Mouse (Mus musculus): ENCODE results near the gene Elf2. TPM values are rescaled to one million over a fixed set of nuclear protein-coding genes. Genes with fewer than 3 reads are reported as not detected.

The Elf2 gene
- total RNA-seq, 1 experiment: 26.7 TPM

- no peak for TF ChIP-seq HCFC1 (IDR thresholded peaks at IDR 0.05; ENCODE audit: borderline replicate concordance, insufficient read depth, low read length)
- no peak for TF ChIP-seq MAFK (IDR thresholded peaks at IDR 0.05; ENCODE audit: insufficient read depth, low read depth, low read length)
- TF ChIP-seq ZC3H11A (IDR thresholded peaks at IDR 0.05; ENCODE audit: borderline replicate concordance, low read depth, low read length): no peak
- no peak for TF ChIP-seq CHD2 (IDR thresholded peaks at IDR 0.05; ENCODE audit: low read depth, low read length)
- no peak for TF ChIP-seq ZNF384 (IDR thresholded peaks at IDR 0.05; ENCODE audit: low read depth, low read length)
- in situ Hi-C loops (cut with MboI; ENCODE audit: low sequenced_read_pairs in 2 of 2, unreplicated experiment in 2 of 2): no loop called here
- H3K9me3 ChIP-seq (ENCODE audit: control insufficient read depth, insufficient read depth, low read depth, low read length): no peaks in the 10 kb centered on the region
- no peak for DNase-seq (ENCODE audit: low read depth, low spot score)
- H3K4me1 ChIP-seq (ENCODE audit: control insufficient read depth in 2 of 2, insufficient read depth in 2 of 2, low read length in 2 of 2, poor library complexity in 1 of 2): 0 out of 4 replicates have a peak, but pooled peaks cover 0 to 2% of the 10 kb centered on the region in 2 experiments
- H3K9ac ChIP-seq (ENCODE audit: insufficient read depth, low read depth, low read length, poor library complexity, severe bottlenecking): no peak overlapping the region
- H3K4me3 ChIP-seq (ENCODE audit: insufficient read depth in 1 of 2, low read depth in 1 of 2, low read length in 2 of 2, poor library complexity in 1 of 2, severe bottlenecking in 1 of 2): no peak overlapping the region
- peaks cover 18% of the 10 kb centered on the region for H3K36me3 ChIP-seq (ENCODE audit: control insufficient read depth, insufficient read depth, low read length, poor library complexity, severe bottlenecking)
- H3K27ac ChIP-seq (ENCODE audit: insufficient read depth, low read depth, low read length, poor library complexity, severe bottlenecking): no peak overlapping the region
Measured at GRCm38 (mm10) chr3:51268434-51268833, 72.0 kb downstream of the Elf2 start.

GRCm38 (mm10) chr3:51262942-51263341 is 77.5 kb downstream of the Elf2 start:
- DNase-seq (ENCODE audit: low read depth, low spot score): no peak
- Histone ChIP-seq H3K9ac (ENCODE audit: insufficient read depth, low read depth, low read length, poor library complexity, severe bottlenecking) (no peak overlapping the region), H3K4me1 (ENCODE audit: control insufficient read depth in 2 of 2, insufficient read depth in 2 of 2, low read length in 2 of 2, poor library complexity in 1 of 2) (no peaks in the 10 kb centered on the region), H3K27ac (ENCODE audit: insufficient read depth, low read depth, low read length, poor library complexity, severe bottlenecking) (no peak overlapping the region), H3K9me3 (ENCODE audit: control insufficient read depth, insufficient read depth, low read depth, low read length) (no peaks in the 10 kb centered on the region), H3K4me3 (ENCODE audit: insufficient read depth in 1 of 2, low read depth in 1 of 2, low read length in 2 of 2, poor library complexity in 1 of 2, severe bottlenecking in 1 of 2) (no peak overlapping the region), H3K36me3 (ENCODE audit: control insufficient read depth, insufficient read depth, low read length, poor library complexity, severe bottlenecking) (peaks cover 38% of the 10 kb centered on the region)
- in situ Hi-C loops (cut with MboI; ENCODE audit: low sequenced_read_pairs in 2 of 2, unreplicated experiment in 2 of 2): no loop called here
- TF ChIP-seq ZC3H11A (IDR thresholded peaks at IDR 0.05; ENCODE audit: borderline replicate concordance, low read depth, low read length): no peak
- no peak for TF ChIP-seq CHD2 (IDR thresholded peaks at IDR 0.05; ENCODE audit: low read depth, low read length)
- no peak for TF ChIP-seq ZNF384 (IDR thresholded peaks at IDR 0.05; ENCODE audit: low read depth, low read length)
- TF ChIP-seq HCFC1 (IDR thresholded peaks at IDR 0.05; ENCODE audit: borderline replicate concordance, insufficient read depth, low read length): no peak
- TF ChIP-seq MAFK (IDR thresholded peaks at IDR 0.05; ENCODE audit: insufficient read depth, low read depth, low read length): no peak

GRCm38 (mm10) chr3:51258070-51258469 is 82.4 kb downstream of the Elf2 start:
- Histone ChIP-seq H3K4me1 (ENCODE audit: control insufficient read depth in 2 of 2, insufficient read depth in 2 of 2, low read length in 2 of 2, poor library complexity in 1 of 2) (no peaks in the 10 kb centered on the region; a peak in 1 of 4 replicates), H3K9ac (ENCODE audit: insufficient read depth, low read depth, low read length, poor library complexity, severe bottlenecking) (no peak overlapping the region), H3K27ac (ENCODE audit: insufficient read depth, low read depth, low read length, poor library complexity, severe bottlenecking) (no peak overlapping the region), H3K9me3 (ENCODE audit: control insufficient read depth, insufficient read depth, low read depth, low read length) (no peaks in the 10 kb centered on the region), H3K4me3 (ENCODE audit: insufficient read depth in 1 of 2, low read depth in 1 of 2, low read length in 2 of 2, poor library complexity in 1 of 2, severe bottlenecking in 1 of 2) (no peak overlapping the region), H3K36me3 (ENCODE audit: control insufficient read depth, insufficient read depth, low read length, poor library complexity, severe bottlenecking) (peaks cover 36% of the 10 kb centered on the region)
- TF ChIP-seq ZC3H11A (IDR thresholded peaks at IDR 0.05; ENCODE audit: borderline replicate concordance, low read depth, low read length) (no peak), MAFK (IDR thresholded peaks at IDR 0.05; ENCODE audit: insufficient read depth, low read depth, low read length) (no peak), ZNF384 (IDR thresholded peaks at IDR 0.05; ENCODE audit: low read depth, low read length) (no peak), HCFC1 (IDR thresholded peaks at IDR 0.05; ENCODE audit: borderline replicate concordance, insufficient read depth, low read length) (no peak), CHD2 (IDR thresholded peaks at IDR 0.05; ENCODE audit: low read depth, low read length) (no peak)
- in situ Hi-C loops (cut with MboI; ENCODE audit: low sequenced_read_pairs in 2 of 2, unreplicated experiment in 2 of 2): no loop called here
- DNase-seq (ENCODE audit: low read depth, low spot score): no peak

- Histone ChIP-seq H3K4me3 (ENCODE audit: insufficient read depth in 1 of 2, low read depth in 1 of 2, low read length in 2 of 2, poor library complexity in 1 of 2, severe bottlenecking in 1 of 2) (no peak overlapping the region), H3K27ac (ENCODE audit: insufficient read depth, low read depth, low read length, poor library complexity, severe bottlenecking) (no peak overlapping the region), H3K9ac (ENCODE audit: insufficient read depth, low read depth, low read length, poor library complexity, severe bottlenecking) (no peak overlapping the region), H3K36me3 (ENCODE audit: control insufficient read depth, insufficient read depth, low read length, poor library complexity, severe bottlenecking) (peaks cover 36% of the 10 kb centered on the region), H3K4me1 (ENCODE audit: control insufficient read depth in 2 of 2, insufficient read depth in 2 of 2, low read length in 2 of 2, poor library complexity in 1 of 2) (no peaks in the 10 kb centered on the region; a peak in 1 of 4 replicates), H3K9me3 (ENCODE audit: control insufficient read depth, insufficient read depth, low read depth, low read length) (no peaks in the 10 kb centered on the region)
- in situ Hi-C loops (cut with MboI; ENCODE audit: low sequenced_read_pairs in 2 of 2, unreplicated experiment in 2 of 2): no loop called here
- DNase-seq (ENCODE audit: low read depth, low spot score): no peak
- TF ChIP-seq CHD2 (IDR thresholded peaks at IDR 0.05; ENCODE audit: low read depth, low read length) (no peak), ZNF384 (IDR thresholded peaks at IDR 0.05; ENCODE audit: low read depth, low read length) (no peak), MAFK (IDR thresholded peaks at IDR 0.05; ENCODE audit: insufficient read depth, low read depth, low read length) (no peak), ZC3H11A (IDR thresholded peaks at IDR 0.05; ENCODE audit: borderline replicate concordance, low read depth, low read length) (no peak), HCFC1 (IDR thresholded peaks at IDR 0.05; ENCODE audit: borderline replicate concordance, insufficient read depth, low read length) (no peak)
Measured at GRCm38 (mm10) chr3:51256450-51256849, 84.0 kb downstream of the Elf2 start.

- H3K36me3 ChIP-seq (ENCODE audit: control insufficient read depth, insufficient read depth, low read length, poor library complexity, severe bottlenecking): peaks cover 42% of the 10 kb centered on the region
- TF ChIP-seq ZC3H11A (IDR thresholded peaks at IDR 0.05; ENCODE audit: borderline replicate concordance, low read depth, low read length) (no peak), ZNF384 (IDR thresholded peaks at IDR 0.05; ENCODE audit: low read depth, low read length) (no peak), HCFC1 (IDR thresholded peaks at IDR 0.05; ENCODE audit: borderline replicate concordance, insufficient read depth, low read length) (no peak), CHD2 (IDR thresholded peaks at IDR 0.05; ENCODE audit: low read depth, low read length) (no peak), MAFK (IDR thresholded peaks at IDR 0.05; ENCODE audit: insufficient read depth, low read depth, low read length) (no peak)
- in situ Hi-C loops (cut with MboI; ENCODE audit: low sequenced_read_pairs in 2 of 2, unreplicated experiment in 2 of 2): no loop called here
- H3K27ac ChIP-seq (ENCODE audit: insufficient read depth, low read depth, low read length, poor library complexity, severe bottlenecking): no peak overlapping the region
- no peaks in the 10 kb centered on the region; a peak in 1 of 4 replicates for H3K4me1 ChIP-seq (ENCODE audit: control insufficient read depth in 2 of 2, insufficient read depth in 2 of 2, low read length in 2 of 2, poor library complexity in 1 of 2)
- H3K9me3 ChIP-seq (ENCODE audit: control insufficient read depth, insufficient read depth, low read depth, low read length): no peaks in the 10 kb centered on the region
- no peak for DNase-seq (ENCODE audit: low read depth, low spot score)
- H3K9ac ChIP-seq (ENCODE audit: insufficient read depth, low read depth, low read length, poor library complexity, severe bottlenecking): no peak overlapping the region
- no peak overlapping the region for H3K4me3 ChIP-seq (ENCODE audit: insufficient read depth in 1 of 2, low read depth in 1 of 2, low read length in 2 of 2, poor library complexity in 1 of 2, severe bottlenecking in 1 of 2)
Measured at GRCm38 (mm10) chr3:51254784-51255183, 85.7 kb downstream of the Elf2 start.

Data from ES-E14 (cell line).